Mouse (Mus musculus) regulatory T cell (primary cell): ENCODE results near the gene Ankrd66.
"Not testable (repeated sequence)": the region's sequence is repeated elsewhere in the genome, so short reads cannot be mapped to it uniquely, and the experiment has no call there.

Source experiments
- in situ Hi-C: fragments of 300-600 bp; cut with MboI, MseI; formaldehyde crosslinking; loops from one replicate; pipeline ENCODE4 v1.15.1; 2025; ENCODE audit warnings: high pct_unique_total_duplicates

The Ankrd66 gene

DNA sequence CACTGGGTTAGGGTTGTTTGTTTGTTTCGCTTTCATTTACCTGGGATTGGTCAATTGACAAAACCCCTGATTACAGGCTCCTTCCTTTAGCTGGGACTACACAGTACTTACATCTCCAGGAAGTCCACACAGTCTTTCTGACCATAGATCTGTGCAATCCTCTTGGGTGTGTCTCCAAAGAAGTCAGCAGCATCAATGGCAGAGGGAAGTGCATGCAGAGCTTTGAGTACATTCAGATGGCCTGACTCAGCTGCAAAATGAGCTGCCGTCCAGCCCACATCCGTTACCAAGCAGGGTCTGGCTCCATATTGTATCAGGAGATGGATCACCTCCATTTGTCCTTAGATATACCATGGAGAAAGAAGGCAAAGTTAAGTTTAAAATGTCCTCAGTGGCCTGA lies 4.7 kb downstream of the Ankrd66 start:
- in situ Hi-C loops = no loop called here

GRCm38 (mm10) chr17:43536841-43537240 lies 6.6 kb downstream of the Ankrd66 start:
- in situ Hi-C loops = not testable (repeated sequence)

GRCm38 (mm10) chr17:43534362-43535222 lies 8.8 kb downstream of the Ankrd66 start:
- in situ Hi-C loops = no loop called here

- in situ Hi-C loops = no loop called here
Observed at GRCm38 (mm10) chr17:43531192-43531591, 12.2 kb downstream of the Ankrd66 start.

DNA sequence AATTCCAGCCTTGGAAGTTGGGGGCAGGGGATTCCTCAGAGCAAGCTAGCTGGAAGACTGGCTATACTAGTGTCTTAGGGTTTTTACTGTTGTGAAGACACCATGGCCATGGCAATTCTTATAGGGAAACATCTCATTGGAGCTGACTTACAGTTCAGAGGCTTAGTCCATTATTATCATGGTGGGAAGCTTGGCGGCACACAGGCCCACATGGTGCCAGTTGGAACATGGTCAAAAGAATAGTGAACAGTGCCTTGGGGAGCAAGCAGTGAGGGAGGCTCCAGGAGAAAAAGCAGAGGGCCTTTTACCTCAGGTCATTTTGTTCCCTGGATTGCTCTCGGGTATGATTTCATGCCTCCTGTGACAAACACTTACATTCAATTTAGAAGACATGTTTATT lies 12.9 kb downstream of the Ankrd66 start:
- in situ Hi-C loops = no loop called here

- in situ Hi-C loops = loop anchor here (5.0 kb wide), 1 partner anchor 87 kb away; no protein-coding TSS in a partner anchor
Observed at GRCm38 (mm10) chr17:43520166-43520565, 23.3 kb downstream of the Ankrd66 start.

GRCm38 (mm10) chr17:43518644-43519409 lies 24.6 kb downstream of the Ankrd66 start:
- in situ Hi-C loops = no loop called here

DNA sequence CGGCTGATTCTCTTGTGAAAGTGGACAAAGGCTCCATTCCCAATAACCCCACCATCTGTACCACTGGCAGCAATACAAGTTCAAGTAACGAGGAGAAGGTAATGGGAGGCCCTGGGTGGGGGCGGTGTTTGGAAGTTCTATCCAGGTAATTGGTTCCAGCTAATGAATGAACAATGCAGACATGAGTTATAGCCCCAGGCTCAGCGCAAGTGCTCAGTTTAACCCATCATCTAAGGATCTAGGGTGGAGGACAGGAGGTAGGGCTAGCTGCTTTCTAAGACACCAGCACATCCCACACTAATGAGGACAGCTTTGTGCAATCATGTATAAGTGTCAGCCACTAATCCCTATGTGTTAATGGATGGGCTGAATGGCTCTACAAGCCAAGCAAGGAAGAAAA lies 32.7 kb downstream of the Ankrd66 start:
- in situ Hi-C loops = no loop called here

- in situ Hi-C loops = no loop called here
Observed at GRCm38 (mm10) chr17:43504594-43504934, 38.9 kb downstream of the Ankrd66 start.

DNA sequence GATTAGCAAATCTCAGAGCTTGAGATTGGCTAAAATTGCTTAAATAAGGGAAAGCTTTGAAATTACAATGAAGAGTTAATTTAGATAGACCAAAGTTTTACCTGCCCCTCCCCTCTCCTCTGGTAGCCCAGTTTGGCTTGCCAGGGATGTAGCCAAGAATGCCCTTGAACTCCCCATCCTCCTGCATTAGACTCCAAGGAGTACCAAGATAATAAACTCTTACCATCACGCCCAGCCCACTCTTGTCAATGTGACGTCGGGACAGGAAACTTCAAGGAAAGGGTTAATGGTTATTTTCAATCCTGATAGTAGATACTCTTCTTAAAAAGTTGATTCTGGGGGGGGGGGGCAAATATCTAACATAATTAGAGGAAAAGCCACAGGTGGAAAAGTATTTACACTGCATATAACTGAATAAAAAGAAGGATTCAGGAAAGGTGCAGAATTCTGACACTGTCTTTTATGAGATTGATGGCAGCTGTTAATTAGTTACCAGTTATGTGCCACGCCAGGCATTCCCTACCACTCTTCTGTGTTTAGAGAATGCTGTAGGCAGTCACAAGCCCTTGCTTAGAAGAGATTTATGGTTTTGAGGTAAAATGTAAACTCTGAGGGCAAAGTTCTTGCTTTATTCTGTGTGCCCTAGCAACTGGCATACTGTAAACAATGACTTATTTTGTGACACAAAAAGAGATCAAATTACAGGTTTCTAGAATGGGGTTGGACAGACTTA lies 39.4 kb downstream of the Ankrd66 start:
- in situ Hi-C loops = no loop called here

- in situ Hi-C loops = no loop called here
Observed at GRCm38 (mm10) chr17:43502592-43502991, 40.8 kb downstream of the Ankrd66 start, which contains the start of gene Mep1a. Mep1a (minus strand) TSS chr17:43502812.

- in situ Hi-C loops = no loop called here
Observed at GRCm38 (mm10) chr17:43501631-43502030, 41.8 kb downstream of the Ankrd66 start.

- in situ Hi-C loops = no loop called here
Observed at GRCm38 (mm10) chr17:43501223-43501622, 42.2 kb downstream of the Ankrd66 start.

DNA sequence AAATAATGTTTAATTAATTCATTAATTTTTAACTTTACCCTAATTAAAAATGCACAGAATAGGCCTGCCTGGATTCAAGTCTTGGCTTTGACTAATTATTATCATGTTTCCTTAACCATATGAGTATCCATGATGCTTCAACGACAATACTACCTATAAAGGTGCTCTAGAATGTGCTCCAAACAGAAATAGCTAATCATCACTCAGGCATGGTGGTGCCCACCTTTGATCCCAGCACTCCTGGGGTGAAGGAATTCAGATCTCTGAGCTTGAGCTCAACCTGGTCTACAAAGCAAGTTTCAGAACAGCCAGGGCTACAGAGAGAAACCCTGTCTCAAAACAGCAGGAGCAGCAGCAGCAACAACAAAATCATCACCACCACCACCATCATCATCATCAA lies 42.9 kb downstream of the Ankrd66 start:
- in situ Hi-C loops = no loop called here

DNA sequence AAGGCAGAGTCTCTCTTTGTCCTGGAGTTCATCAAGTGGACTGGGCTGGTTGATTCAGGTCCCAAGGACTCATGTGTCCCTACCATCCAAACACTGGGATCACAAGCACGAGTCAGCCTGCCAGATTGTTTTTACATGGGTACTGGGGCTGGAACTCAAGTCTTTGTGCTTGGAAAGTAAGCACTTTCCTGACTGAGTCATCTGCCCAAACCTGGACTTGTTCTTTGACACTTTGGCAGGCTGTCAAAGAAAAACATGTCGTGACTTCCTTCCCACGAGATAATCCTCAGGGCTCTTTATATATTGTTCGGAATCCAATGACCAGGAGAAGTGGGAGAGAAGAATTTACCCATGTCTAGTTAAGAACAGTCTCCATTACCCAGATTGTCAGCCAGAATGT lies 45.9 kb downstream of the Ankrd66 start:
- in situ Hi-C loops = no loop called here

DNA sequence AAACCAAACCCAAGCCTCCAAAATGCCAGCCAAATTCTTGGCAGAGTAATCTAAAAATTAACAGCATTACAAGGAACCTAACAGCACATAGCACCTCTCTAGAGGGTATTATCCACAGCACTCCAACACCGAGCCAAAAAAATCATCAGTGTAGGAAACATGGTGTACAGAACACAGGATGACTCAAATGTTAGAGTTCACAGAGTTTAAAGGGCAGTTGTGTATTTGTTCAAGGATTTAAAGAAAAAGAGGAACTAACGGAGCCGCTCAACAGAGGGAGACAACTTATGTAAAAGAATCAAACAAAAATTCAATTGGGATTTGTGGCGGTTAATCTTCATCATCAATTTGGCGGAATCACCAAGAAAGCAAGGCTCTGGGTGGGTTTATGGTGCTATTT lies 47.9 kb downstream of the Ankrd66 start:
- in situ Hi-C loops = no loop called here

DNA sequence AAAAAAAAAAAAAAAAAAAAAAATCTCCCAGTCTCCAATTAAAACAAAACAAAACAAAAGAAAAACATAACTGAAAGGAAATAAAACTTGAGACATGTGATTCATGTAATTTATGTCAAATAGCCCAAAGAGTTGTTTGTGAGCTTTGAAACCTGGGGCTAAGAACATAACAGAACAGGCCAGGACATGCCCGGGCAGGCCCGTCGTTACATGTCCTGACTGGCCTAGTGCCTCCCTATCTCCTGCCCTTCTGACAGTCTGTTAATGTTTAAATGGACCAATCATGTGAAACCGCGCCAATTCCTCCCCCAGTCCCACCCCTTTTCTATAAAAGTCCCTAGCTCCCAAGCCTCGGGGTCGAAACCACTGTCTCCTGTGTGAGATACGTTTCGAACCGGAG lies 53.1 kb downstream of the Ankrd66 start:
- in situ Hi-C loops = not testable (repeated sequence)

DNA sequence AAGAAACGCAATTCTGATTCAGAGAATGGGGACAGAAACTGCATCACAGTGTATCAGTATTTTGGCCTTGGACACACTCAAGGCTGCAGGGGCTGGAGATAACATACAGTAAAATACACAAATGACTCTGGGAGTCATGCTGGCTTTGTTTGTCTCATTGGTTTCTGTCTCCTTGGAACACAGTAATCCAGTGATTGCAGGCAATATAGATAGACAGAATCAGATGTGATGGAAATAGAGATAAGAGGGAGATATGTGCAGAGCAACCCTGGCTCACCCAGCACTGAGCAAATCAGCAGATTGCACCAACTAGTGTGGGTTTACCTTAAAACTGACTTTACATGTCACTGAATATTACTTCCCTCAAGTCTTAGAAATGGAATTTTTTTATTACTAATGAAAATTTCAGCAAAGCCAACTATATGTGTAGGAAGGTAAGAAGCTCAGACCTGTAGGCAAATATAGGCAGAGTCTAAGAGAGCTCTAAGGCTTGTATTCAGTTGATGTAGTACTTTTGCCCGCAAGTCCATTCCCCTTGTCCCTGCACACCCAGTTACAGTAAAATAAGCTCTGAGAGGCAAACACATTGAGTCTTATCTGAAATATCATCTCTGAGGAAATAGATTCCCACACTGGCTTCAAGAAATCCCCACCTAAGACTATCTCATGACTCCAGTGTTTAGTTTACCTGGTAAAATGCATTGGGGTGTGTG lies 54.8 kb downstream of the Ankrd66 start:
- in situ Hi-C loops = no loop called here

- in situ Hi-C loops = no loop called here
Observed at GRCm38 (mm10) chr17:43485982-43486381, 57.5 kb downstream of the Ankrd66 start.
